Mouse (Mus musculus): Measurements from ENCODE around the gene Ipo13. TPM values are rescaled to one million over a fixed set of nuclear protein-coding genes. Genes with fewer than 3 reads are reported as not detected.

Gene Ipo13
- total RNA-seq, 1 experiment from 2014 or later, result 15.9 TPM

DNA sequence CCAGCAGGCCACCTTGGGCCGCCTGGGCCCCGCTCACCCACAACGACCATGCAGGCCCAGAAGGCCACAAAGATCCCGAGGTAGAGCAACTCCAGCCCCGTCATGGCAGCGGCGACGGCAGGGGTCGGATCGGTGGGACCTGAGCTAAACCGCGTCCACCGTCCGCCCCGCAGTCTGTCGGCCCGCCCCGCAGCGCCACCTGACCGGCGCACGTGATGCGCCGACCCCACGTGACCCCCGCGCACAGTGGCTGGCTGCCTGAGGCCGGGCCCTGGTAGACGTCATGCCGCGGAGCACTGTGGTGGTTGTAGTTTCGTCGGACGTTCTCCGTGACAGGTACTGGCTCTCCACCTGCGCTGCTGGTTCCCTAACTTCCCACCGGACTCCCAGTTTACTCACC is 27.7 kb downstream of the Ipo13 start, which contains the start of gene Atp6v0b:
Gene Atp6v0b (minus strand): TSS at position 201 of the 400 bp plus-strand sequence.
- ATAC-seq (ENCODE audit: extremely low read depth, insufficient number of reproducible peaks, low FRiP score, poor library complexity, severe bottlenecking), result peak; percentile 71

DNA sequence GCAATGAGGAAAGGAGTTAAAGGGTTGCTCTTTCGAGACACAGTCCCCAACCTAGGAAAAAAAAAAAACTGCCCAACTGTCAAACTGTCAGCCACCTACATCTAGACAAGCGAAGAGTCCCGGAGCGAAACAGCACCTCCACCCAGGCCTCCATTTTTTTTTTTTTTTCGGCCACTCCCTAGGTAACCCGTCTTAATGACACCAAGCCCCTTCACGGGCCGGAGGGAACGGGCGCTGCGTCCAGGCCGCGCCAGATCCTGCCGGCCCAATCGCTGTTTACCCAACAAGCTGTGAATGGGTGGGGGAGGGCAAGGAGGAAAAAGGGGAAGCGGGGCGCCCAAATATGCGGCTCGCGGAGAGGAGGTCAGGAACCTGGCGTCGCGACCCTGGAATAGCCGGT is 28.2 kb downstream of the Ipo13 start:
- peak; percentile 30; the same call in 1 of the 2 replicates for ATAC-seq (ENCODE audit: extremely low read depth, insufficient number of reproducible peaks, low FRiP score, poor library complexity, severe bottlenecking)

DNA sequence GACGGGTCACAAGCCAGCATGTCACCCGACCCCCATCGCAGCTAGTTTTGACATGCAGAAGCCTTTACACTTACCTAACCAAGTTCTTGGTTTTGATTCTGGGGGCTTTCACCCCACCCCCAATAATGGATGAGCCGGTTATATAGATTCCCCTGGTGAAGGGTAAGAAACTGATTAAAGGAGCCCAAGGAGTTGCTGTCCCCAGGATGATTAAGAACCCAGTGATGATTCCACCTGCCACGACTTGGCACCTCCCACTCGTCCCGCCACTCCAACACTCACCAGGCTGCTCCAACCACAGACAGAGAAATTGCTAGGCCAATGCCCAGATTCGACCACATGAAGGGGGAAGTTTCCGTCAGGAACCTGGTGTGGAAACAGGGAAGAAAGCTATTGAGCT is 28.8 kb downstream of the Ipo13 start:
- no peak for ATAC-seq (ENCODE audit: extremely low read depth, insufficient number of reproducible peaks, low FRiP score, poor library complexity, severe bottlenecking)

DNA sequence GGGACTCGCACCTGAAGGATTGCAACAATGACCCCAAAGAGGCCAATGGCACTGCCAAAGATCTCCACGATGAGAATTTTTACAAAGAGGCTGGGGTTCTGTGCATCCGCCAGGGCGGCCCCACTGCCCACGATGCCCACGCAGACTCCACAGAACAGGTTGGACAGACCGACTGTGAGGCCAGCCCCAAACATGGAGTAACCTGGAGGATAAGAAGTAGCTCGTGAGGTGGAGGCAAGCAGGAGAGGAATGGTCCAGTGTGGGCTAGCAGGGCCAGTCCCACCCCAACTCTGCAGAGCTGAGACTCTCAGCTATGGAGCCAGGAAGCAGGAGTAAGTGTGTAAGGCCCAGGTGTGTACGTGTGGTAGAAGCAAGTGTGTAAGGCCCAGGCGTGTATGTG is 29.7 kb downstream of the Ipo13 start:
- ATAC-seq (ENCODE audit: extremely low read depth, insufficient number of reproducible peaks, low FRiP score, poor library complexity, severe bottlenecking), result no peak

DNA sequence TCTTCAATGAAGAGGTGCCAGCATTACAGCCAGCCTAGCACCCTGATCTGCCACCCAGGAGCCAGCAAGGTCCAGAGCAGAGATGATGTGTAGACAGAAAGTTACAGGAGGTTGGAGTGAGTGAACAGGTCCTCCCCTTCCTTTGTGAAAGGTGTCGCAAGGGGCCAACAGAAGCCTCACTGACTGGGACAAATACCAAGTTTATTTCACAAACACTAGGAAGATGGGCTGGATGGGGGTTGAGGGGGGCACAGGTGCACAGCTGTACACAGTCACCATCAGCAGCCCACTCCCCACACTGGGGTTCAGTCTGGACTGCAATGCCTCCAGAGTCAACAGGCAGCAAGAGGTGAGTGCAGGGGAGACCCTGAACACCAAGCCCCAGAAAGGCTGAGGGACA is 30.7 kb downstream of the Ipo13 start:
- no peak for ATAC-seq (ENCODE audit: extremely low read depth, insufficient number of reproducible peaks, low FRiP score, poor library complexity, severe bottlenecking)

DNA sequence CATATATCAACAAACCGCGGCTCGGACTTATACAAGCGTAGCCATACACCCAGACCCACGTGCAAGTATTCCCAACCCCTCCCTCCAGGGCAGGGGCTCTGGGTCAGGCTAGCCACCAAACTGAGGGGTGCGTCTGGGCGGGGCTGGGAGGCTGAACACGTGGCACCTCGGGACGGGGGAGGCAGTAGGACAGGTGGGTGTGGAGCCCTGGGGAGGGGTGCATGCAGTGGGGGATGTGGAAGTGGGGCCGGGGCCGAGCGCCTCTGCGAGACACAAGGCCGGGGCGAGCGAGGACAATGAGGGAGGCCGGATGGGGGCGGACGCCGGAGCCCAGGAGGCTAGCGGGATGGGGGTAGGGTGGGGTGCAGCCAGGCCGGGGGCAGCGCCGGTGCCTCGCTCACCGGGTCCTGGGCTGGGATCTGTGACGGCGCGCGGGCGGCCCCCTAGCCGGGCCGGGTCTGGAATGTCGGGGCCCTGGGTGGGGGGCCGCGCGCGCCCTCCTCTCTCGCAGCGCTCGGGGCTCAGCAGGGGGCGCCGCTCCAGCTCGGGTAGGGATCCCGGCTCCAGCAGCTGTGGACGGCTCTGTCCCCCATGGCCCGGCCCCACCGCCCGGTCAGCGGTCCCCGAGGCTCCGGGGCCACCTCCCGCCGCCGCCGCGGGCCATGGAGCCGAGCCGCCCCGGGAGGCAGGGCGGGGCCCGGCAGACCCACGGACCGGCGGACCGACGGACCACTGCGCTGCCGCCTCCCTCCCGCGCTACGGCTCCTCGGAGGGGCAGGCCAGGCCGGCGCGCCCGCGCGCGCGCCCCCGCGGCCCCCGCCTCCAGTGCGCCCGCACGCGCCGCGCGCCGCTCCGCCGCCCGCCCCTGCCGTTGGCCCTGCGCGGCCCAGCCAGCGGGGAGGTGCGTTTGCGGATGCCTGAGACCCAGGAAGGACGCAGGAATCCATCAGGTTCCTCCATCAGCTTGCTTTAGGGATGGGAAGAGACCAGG is 31.8 kb downstream of the Ipo13 start, which contains the start of gene B4galt2:
Gene B4galt2 (minus strand): TSS at position 787 of the 991 bp plus-strand sequence.
- no peak for ATAC-seq (ENCODE audit: extremely low read depth, insufficient number of reproducible peaks, low FRiP score, poor library complexity, severe bottlenecking)

DNA sequence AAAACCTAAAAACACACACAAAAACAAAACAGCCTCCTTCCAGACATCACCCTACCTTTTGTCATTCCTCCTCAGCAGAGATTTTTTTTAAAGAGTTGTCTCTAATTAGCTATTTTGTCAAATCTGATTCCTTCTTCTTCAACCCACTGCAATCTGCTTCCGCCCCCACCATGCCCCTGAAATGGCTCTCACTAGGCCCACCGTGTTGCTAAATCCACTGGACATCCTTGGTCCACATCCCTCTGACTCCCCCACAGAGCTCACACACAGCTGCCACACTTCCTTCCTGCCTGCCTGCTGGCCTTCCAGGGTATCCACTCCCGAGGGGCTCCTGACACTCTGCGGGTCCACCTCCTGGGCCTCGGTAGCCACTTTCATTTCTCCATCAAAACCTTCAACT is 36.1 kb downstream of the Ipo13 start:
- ATAC-seq (ENCODE audit: extremely low read depth, insufficient number of reproducible peaks, low FRiP score, poor library complexity, severe bottlenecking), result no peak

DNA sequence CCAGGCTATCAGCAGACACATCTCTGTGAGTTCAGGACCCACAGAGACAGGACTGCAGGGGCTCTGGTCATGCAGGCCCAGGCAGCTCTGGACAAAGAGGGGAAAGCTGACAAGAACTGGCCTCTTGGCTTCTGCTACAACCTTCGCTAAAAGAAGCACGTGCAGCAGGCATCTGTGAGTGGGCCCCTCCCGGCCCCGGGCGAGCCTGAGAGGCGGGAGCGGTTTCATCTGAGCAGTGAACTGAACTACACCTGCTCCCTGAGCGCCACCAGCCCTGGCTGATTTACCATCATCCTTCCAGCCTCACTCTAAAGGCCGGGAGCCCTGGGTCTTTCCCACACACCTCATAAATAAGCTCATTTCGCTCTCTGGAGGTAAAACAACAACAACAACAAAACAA is 36.5 kb downstream of the Ipo13 start:
- ATAC-seq (ENCODE audit: extremely low read depth, insufficient number of reproducible peaks, low FRiP score, poor library complexity, severe bottlenecking), result no peak

DNA sequence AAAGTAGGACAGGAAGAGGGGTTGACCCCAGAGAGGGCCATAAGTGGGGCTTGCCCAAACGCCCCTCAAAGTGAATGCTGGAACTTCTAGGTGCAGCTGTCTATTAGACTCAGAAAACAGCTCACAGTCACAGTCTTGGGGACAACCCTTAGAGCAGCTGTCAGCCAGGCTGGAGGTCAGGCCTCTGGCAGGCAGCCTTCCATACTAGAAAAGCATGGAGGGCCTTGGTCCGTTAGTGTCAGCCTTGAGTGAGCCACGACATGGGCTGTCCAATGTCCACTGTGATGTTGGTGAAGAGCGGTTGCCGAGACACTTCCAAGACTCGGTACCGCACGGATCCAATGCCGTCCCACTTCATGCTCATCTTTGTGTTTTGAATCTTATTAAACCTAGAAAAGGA is 41.2 kb downstream of the Ipo13 start:
- no peak for ATAC-seq (ENCODE audit: extremely low read depth, insufficient number of reproducible peaks, low FRiP score, poor library complexity, severe bottlenecking)

DNA sequence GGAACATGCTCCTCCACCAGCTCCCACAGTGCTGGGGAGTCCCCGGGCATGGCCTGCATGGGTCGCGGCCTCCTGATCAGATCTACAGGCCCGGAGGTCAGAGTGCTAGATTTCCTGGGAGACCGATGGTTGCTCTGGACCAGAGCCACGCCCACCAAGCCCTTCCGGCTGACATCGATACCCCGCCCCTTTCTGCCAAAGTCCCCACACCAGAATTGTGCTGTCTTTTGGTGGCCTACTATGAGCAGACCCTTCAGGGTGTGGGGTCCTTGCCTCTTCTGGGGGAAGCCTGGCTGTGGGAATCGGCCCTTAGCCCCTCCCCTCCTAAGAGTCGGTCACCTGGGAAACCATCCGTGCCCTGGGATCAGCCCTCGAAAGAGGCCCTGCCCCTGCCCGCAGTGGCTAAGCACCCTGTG is 42.3 kb downstream of the Ipo13 start, which contains the start of gene Ccdc24:
Gene Ccdc24 (minus strand): TSS at position 87 of the 416 bp plus-strand sequence.
- ATAC-seq (ENCODE audit: extremely low read depth, insufficient number of reproducible peaks, low FRiP score, poor library complexity, severe bottlenecking), result no peak

DNA sequence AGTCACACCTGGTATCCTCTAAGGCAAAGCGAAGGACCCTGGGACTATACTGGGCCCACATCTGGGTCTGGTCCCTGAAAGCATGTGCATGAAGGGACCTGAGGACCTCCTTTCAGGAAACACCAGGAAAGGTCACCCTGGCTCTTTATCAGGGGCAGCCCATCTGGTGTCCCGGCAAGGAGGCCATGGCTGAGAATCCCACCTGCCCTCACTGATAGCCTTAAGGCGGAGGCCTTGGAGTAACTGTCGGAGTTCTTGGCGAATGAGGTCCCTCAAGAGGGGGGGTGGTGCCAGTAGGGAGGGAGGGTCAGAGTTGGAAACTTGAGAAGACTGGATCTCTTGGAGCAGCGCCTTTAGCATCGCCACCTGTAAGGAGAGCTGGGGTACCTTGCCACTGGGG is 43.0 kb downstream of the Ipo13 start:
- ATAC-seq (ENCODE audit: extremely low read depth, insufficient number of reproducible peaks, low FRiP score, poor library complexity, severe bottlenecking), result no peak

DNA sequence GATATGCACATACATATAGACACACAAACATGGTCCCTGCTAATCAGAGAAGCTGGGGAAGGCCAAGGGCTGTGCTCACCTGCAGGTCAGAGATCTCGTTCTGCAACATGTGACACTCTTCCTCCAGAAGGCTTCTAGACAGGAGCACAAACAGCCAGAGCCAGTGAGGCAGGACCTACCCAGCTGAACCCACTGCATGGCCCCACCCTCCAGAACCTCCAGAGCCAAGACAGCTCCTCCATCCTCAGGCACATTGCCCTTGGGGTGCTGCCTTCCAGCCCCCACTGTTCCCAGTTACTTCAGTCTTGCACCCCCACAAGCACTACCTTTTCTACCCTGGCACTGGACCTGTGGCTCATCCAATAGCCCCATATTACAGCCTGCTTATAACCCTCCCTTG is 44.4 kb downstream of the Ipo13 start:
- no peak for ATAC-seq (ENCODE audit: extremely low read depth, insufficient number of reproducible peaks, low FRiP score, poor library complexity, severe bottlenecking)

DNA sequence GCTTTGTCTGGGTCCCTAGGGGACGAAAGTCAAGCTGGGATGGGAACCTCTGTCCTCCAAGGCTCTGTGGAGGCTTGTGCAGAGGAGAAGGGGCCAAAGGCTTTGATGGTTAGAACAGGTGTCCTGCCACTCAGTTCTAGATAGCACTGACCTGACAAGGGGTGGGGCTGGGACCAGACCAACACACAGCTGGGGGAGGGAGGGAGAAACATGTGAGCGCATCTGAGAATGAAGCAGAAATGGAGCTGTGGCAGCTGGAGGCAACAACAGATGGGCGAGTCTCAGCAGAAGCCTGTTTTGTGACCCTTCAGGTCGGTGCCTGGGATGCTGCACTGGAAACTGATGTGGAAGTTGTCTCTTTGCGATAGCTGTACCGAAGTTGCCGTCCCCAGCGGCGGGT is 45.5 kb downstream of the Ipo13 start:
- ATAC-seq (ENCODE audit: extremely low read depth, insufficient number of reproducible peaks, low FRiP score, poor library complexity, severe bottlenecking), result no peak

DNA sequence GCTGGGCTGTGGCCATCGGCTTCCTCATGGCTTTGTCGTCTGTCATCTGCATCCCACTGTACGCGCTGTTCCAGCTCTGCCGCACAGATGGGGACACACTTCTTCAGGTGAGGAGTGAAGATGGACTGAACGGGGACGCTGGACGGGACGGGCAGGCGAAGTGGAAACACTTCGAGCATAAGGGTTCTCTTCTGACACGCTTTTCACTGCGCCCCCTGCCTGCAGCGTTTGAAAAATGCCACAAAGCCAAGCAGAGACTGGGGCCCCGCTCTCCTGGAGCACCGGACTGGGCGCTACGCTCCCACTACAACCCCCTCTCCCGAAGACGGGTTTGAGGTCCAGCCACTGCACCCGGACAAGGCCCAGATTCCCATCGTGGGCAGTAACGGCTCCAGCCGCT is 47.0 kb downstream of the Ipo13 start:
- peak; percentile 28 for ATAC-seq (ENCODE audit: extremely low read depth, insufficient number of reproducible peaks, low FRiP score, poor library complexity, severe bottlenecking)

DNA sequence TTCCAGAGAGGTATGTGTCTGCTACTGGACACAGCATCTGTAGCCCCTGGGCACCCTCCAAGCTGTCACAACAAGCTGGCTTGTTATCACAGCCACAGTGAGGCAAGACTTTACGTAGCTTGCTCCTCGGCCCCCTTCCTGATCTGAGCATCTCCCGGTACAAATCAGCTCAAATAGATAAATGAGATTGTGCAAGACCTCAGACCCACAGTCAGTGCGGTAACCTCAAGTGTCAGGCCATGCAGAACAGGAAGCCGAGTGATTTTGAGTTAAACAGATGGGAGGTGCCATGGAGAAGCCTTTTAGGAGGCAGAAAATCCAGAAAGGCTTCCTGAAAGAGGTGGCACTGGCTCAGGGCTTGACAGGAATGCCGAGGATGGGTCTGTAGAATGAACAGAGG is 47.8 kb downstream of the Ipo13 start:
- no peak for ATAC-seq (ENCODE audit: extremely low read depth, insufficient number of reproducible peaks, low FRiP score, poor library complexity, severe bottlenecking)

DNA sequence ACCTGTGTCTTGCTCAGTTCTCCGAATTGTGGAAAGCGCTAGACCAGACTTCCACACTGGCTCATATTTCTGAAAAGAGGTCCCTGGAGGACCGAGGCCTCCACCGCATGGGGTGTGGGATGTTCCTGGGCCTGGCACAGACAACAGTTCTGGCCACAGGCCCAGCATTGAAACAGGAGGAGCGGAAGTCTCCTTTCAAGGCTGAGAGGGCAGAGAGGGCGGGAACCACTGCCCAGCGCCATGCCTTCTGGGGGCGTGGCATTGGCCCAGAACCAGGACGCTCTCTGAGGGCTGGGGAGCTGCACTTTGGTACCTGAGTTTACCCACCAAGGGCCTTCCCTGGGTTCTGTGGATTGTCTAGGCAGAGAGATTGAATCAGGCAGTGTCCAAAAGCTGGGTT is 48.7 kb downstream of the Ipo13 start:
- 0 out of 2 replicates have a peak, but pooled peaks have one; percentile 37 for ATAC-seq (ENCODE audit: extremely low read depth, insufficient number of reproducible peaks, low FRiP score, poor library complexity, severe bottlenecking)

DNA sequence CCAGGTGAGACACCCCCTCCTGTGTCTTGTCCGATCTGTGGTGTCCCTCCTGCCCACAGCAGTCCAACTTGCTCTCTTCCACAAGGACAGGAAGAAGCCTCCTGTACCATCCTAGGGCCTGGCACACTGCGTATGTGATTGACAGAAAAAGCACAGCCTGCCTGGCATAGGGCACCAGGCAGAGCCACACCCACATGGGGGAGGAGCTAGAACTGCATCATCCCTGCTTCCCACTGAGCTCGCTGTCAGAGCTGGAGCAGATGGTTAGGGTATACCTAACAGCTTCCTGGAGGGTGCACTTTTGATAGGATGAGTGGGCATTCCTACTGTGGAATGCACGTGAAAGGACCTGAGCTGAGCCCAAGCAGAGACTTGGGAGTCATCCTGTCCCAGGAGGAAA is 52.0 kb downstream of the Ipo13 start:
- ATAC-seq (ENCODE audit: extremely low read depth, insufficient number of reproducible peaks, low FRiP score, poor library complexity, severe bottlenecking), result no peak

DNA sequence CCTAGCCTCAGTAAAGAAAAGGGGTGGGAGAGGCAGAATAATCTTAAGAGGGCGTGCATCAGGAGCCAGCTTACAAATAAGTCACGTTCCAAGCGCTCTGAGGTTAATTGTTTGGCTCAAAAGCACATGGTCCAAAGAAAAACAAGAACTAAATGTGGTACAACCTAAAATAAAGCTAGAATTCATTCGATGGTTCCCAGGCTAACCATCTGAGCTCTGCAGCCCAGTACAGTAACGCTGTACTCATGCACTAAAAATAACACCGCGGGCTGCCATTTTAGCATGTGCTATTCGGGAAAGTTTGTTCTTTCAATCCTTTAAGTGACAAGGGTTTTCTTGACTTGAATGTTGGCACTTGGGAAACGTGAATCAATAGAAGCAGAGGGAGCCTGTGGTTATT is 54.2 kb downstream of the Ipo13 start:
- no peak for ATAC-seq (ENCODE audit: extremely low read depth, insufficient number of reproducible peaks, low FRiP score, poor library complexity, severe bottlenecking)

DNA sequence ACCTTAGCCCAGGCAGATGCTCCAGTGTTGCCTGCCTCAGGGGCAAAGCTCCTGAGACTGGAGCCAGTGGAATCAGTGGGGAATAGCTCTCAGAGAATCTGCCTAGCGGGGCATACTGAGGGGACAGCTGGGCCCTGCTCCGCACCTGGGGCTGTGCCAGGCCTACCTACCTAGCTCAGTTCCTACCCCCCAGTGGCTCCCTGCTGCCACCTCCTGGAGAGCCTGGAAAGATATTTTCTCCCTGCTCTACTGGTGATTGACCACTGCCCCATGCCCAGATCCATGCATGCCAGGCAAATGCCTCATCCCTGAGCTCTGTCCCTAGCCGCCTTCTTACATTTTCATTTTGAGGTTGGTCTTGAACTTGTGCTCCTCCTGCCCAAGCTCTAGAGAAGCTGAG is 56.0 kb downstream of the Ipo13 start:
- ATAC-seq (ENCODE audit: extremely low read depth, insufficient number of reproducible peaks, low FRiP score, poor library complexity, severe bottlenecking), result peak; percentile 17; the same call in 1 of the 2 replicates

DNA sequence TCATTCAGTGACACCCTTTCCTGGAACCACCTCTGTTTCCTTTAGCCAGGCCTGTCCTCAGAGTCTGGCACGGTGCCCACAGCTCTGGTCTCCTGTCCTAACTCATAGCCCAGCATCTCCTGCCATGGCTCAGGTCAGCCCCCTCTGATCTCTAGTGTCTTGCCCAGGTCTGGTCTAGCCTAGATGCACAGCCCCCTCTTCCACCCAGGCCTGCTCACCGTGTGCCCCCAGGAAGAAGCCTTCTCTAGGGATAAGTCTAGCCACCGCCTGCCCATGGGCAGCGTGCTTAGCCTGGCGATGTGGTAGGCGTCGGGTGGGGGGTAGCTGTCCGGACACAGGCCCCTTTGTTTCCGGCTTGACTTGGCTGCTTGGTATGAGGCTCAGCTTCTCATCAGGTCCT is 59.7 kb downstream of the Ipo13 start:
- no peak for ATAC-seq (ENCODE audit: extremely low read depth, insufficient number of reproducible peaks, low FRiP score, poor library complexity, severe bottlenecking)

Data from neutrophil, adult 5-6 weeks (primary cell).